Mouse (Mus musculus): Measurements from ENCODE around the gene Katnbl1.

Gene Katnbl1

DNA sequence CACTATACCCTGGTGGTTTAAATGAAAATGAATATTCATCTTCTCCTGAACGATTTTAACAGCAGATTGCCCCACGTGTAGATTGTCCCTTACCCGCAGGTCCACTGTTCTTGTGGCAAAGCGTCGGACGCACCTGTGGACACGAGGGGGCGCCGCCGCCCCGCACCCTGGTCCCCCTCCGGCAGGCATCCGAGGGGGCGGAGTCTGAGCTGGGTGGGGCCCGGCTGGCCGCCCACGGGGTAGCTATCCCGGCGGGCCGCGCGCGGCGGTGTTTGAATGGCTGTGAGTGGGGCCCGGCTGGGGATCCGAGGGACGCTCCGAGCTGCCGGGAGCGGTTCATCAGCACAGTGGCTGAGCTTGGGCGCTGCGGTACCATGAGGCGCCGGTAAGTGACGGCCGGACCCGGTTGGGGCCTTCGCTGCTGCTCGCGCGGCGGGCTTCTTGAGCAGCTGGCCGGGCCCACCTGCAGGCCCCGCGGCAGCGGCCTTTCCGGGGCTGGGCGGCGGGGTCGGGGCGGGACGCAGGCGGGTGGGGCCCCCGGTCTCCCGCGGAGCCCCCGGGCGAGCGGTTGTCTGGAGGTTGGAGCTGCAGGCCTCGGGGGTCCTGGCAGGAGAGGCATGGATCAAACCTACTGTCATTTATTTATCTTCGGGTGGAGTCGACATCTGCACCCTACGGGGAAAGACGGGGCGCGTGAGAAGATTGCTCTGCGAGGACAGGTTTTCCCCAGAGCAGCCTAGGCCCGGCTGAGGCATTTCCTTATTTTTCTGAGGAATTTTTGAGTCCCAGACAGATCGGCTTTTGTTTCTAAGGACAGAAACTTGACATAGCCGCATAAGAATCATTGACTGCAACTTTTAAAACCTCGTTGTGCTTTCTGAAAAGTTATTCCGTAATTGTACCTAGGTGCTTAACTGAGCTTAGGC lies at the start of gene Katnbl1:
TSS of gene Katnbl1 (plus strand) at position 239 of the 926 bp plus-strand sequence.
- DNase-seq, result peak; percentile 84 to 86

DNA sequence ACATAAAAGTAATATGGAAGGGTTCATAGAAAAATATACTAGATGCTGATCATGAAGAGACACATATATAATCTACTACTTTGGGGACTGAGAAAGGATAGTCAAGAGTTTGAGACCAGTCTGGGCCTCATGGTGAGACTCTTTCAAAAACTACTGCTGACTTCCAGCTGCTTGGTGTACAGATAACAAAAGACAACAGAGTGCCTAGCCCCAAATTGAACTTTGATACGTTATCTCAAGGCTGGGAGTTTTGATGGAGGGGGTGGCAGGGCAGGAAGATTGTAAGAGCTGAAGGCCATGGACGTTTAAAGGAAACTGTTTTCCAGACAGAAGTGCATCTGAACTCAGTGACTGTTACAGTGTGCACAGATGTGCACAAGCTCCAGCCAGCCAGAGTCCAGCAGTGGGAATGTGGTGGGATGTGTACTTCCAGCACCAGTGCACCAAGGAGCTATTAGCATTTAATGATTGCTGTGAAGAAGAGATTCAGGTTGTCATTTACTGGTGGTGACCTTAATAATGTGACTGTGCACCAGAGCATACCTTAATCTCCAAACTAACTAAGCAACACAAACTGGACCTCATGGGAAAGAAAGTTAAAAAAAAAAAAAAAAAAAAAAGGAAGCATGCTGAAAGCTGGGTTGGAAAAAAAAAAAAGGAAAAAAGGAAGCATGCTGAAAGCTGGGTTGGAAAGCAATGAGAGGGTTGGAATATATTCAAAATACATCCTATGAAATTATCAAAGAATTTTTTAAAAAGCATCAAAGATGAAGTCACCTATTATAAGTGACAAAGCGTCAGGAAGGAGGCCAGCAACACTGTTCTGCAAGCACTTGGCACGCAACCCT lies 46.7 kb upstream of the Katnbl1 start:
- no peak for DNase-seq

DNA sequence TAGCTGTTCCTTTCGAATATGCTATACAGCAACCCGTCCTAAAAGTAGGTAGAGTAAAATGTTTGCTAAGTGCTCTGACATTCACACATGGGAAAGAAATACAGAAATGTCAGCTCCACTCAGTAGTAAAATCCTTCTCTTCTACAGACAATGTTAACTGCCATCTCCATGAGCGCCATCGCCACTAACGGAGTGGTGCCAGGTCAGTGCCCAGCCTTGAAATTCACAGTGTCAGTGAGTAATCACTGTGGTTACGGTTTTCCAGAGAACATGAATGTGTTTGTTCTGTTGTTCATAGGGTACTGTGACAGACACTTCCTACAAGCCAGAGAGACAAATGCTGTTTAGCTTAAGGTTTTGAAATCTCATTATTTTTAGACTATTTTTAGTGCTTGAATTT lies 41.8 kb upstream of the Katnbl1 start:
- no peak for DNase-seq

DNA sequence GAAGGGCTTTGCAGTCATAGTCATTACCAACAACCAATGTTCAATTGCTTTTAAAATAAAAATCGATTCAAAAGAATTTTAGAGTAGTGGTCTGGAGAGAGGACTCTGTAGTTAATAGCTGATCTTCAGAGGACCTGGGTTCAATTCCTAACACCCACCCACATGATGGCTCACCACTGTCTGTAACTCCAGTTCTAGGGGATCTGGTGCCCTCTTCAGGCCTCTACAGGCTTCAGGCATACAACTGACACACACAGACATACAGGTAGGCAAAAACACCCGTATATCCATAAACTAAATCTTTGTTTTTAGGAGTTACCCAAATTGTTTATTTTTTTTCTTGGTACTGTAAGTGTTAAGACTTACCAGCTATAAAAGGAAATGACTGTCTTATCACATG lies 39.3 kb upstream of the Katnbl1 start:
- no peak for DNase-seq

DNA sequence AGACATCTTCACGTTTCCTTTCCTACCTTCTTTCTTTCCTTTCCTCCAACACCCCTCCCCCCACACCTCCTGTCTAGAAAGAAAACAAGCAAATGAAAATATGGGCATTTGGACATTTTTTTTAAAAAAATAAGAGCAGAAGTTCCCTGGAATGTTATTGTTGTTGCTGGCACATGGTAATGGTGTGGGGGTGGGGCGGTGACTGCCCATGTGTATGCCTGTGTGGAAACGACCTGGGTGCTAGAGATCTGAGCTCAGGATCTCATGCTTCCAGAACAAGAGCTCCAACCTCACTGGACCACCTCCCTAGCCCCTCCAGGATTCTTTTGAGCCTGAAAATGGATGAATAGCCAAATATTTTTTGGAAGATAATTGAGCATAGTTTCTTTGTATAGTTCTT lies 37.9 kb upstream of the Katnbl1 start:
- DNase-seq, result no peak

DNA sequence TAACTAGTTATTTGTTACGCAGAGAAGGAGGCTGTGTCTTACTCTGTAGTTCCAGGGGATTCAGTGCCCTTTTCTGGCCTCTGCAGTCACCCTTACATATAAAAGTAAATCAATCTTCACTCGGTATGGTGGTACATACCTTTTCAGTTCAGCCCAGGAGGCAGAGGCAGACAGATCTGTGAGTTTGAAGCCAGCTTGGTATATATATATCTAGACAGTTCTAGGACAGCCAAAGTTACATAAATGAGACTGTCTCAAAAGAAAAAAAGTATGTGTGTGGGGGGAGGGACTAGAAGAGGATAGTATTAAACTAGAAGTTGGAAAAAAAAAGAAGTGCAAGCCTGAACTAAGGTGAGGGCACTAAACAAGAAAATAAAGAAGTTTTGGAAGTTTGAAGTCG lies 30.8 kb upstream of the Katnbl1 start:
- DNase-seq, result no peak

DNA sequence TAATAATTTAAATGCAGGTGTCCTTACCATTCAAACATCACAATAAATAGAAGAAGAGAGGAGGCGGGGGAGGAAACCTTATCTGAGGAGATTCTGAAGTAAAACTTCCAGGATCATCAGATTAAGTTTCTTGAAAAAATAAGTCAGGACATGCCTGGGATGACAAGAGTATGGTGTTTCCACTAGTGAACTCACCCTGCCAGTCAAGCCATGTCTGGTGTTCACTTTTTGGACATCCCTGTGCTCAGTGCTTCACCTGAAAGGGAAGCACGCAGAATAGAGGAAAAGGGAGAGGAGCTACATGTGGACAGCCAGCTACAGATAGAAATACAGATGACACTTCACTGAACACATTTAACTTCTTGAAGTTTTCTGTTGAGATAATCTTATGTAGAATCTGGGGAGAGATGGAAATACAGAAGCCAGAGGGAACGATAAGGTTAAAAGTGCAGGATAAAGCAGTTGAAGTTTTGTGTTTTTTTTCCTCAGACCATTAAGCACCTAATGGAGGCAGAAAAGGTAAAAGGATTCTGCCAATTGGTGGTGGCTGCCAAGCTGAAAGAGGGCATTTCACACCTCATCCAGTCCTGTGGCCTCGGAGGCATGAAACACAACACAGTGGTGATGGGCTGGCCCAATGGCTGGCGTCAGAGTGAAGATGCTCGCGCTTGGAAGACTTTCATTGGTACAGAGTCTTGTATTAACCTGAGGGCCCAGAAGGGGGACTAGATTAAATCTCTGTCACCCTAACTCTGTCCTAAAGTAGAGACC lies 25.1 kb upstream of the Katnbl1 start:
- DNase-seq, result no peak

DNA sequence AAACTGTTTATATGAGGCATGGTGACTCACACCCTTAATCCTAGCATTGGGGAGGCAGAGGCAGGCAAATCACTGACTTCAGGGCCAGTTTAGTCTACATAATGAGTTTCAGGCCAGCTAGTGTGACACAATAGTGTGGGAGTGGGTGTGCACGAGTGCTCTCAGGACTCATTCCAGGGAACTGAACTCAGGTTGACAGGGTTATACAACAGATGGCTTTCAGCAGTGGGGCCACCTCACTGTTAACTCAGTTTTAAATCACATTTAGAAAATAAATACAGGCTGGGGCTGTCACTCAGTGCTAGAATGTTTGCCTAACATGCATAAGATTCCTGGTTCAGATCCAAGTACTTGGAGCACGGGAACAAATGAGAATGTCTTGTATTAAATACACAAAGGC lies 19.4 kb upstream of the Katnbl1 start:
- no peak for DNase-seq

DNA sequence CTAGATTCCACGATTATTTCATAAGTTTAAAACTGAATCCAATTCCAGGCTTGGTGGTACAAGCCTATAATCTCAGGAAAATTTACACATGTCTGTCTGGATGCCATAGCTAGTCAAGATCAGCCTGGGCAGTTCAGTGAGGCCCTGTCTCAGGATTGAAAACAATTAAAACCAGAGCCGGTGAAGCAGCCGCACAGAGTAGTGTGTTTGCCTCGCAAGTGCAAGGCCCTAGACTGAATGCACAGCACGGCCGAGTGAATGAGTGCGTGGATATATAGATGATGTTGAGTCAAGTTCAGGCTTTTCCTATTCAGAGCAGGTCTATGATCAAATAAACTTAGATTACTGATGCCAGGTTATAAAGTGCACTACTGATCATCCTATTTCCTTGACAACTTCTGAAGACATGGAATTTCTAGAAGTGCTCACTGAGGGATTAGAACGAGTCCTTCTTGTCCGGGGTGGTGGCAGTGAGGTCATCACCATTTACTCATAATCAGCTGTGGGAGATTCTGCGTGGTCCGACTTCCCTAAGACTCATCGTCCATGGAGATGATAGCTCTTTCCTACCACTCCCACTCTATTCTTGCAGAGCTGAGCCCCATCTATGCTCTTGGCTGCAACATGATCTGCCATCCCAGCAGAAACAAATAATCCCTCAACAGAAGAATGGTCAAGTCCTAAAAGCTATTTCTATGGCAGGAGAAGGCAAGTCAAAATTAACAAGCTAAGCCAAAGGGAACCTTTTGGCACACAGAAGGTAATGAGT lies 18.8 kb upstream of the Katnbl1 start:
- DNase-seq, result no peak

DNA sequence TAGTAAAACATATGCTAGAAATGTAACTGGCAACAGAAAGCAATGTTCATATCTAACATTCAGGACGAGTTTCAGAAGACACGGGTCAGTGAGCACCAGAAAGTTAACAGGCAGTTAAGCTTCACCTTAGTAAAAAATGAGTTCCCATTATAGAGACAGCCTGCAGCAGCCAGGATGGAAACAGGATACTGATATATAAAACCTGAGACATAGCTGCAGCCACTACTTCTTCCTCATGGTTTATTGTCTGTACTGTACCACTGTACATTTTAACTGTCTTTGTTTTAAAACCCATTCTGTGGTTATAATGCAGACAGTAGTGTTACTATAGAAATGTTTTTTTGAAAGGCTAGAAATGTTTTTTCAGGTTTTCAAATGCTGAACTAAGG lies 18.2 kb upstream of the Katnbl1 start:
- DNase-seq, result no peak

DNA sequence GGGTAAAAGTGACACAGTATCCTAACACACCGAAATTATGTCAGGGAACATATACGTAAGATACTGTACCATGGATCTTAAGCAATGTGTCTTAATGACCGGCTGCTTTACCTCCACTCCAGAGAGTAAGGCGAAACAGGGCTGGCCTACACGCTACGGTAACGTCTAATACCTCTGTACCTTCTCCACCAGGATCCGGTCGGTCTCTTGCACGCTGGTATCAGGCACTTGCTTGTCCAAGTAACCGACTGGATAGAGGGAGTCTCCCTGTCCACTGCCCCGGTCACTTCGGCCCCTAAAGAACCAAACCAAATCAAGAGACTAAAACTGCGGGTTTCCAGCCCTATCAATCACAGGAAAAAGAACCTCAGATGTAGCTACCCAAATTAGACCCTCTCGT lies 11.8 kb upstream of the Katnbl1 start:
- peak in 1 of 2 experiments; percentile 5 for DNase-seq

DNA sequence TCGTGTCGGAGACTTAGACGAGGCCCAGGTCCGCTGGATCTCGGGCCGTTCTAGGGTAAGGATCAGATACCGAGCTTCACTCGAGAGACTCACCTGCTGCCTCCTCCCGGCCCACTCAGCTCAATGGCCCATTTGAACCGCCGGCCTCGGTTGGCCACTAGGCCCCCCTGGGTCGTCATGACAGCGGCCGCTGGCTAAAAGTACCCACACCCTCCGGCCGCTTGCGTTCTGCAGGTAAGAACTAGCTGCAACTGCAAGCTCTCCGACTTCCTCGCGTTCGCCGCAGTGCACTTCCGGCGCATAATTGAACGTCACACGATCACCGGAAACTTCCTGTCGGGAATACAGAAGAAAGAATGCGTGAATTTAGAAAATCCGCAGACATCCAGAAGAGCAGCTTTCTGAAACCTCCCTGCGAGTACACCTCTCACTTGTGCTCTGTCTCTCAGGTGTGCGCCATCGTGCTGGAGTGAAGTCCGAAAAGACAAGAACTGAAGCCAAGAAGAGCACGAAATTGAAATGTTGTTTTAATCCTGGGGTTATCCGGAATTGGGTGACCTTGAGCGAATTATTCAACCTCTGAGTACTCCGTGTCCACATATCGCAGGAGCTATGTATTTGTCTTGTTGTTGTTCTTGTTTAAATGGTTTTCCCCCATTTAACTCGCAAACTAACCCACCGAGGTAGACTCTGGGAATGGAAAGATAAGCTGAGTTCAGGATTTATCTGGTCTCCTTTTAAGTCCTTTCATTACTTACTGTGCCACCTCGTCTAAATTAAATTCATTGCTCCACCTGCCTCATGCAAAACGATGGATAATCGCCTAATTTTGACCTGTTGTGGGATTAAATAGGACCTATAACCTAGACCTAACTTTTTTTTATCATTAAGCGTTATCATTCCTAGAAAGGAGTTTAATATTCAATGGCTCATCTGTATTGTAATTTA lies 11.0 kb upstream of the Katnbl1 start, which contains the start of gene Emc4:
TSS of gene Emc4 (minus strand) at position 302 of the 948 bp plus-strand sequence.
- peak; percentile 72 to 80 for DNase-seq

DNA sequence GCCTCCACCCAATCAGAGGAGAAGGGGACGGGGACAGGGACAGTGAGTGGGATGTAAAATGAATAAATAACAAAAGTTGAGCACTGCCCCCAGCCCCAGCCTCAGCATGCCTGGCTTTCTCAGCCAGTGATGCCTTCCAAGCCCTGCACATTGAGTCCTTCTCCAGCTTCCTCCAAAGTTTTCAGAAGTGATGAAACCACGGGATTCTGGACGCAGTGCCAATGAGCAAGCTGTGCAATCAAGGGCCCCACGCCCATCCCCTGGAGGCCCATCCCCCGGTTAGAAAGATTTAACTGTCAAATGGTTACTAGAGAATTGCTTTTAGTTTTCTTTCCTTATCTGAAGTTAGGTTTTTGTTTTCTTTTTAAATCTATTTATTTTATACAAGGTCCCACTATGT lies 9.1 kb upstream of the Katnbl1 start:
- no peak for DNase-seq

DNA sequence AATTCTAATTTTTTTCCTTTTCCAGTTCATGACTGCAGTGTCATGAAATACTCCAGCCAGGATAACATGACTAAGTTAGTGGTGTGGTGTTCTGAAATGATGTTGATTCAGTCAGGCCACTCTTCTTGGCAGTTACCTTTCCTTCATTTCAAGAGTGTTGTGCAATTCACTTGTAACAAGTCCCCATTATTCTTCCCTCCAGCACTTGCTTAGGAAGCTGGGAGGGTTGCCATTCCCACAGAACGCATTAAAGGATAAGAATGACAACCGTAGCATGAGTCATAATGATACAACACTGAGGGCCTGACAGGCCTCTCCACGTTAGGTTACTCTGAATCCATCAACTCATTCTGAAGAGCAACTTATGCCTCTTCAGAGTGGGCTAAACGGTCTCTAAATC lies 5.9 kb upstream of the Katnbl1 start:
- DNase-seq, result no peak

DNA sequence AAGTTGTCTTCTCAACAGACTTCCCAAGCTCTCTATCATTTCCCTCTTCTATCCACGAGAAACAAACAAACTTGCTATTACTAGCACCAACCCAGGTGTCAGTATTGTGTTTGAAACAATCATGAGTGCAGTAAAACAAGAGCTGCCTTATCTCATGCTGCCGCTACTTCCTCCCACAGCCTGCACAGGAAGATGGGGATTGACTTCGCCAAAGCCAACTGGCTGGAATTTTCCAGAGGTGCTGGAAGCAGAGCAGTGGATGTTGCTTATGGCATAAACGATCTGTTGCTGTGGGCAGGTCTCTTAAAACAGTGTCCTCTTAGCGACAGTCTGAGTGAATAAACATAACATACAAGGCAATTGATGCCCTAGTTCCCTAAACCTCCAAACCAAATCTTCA lies 4.4 kb upstream of the Katnbl1 start:
- DNase-seq, result no peak

DNA sequence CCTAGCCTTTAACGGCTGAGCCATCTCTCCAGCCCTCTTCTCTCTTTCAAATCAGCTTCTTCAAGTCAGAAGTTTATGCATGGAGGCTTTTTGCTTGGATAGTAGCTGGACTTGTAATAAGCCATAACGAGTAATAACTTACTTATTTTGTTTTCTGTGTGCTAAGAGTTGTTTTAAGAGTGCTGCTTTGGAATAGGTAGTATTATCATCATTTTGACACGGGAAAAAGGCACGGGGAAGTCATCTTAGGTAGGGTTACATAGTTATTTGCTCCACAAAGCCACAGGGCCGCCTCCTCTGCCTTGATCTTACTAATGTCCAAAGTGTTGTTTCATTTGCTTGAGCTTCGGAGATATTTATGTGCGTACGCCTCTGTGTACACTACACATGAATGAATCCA lies 1.1 kb downstream of the Katnbl1 start:
- DNase-seq, result no peak

DNA sequence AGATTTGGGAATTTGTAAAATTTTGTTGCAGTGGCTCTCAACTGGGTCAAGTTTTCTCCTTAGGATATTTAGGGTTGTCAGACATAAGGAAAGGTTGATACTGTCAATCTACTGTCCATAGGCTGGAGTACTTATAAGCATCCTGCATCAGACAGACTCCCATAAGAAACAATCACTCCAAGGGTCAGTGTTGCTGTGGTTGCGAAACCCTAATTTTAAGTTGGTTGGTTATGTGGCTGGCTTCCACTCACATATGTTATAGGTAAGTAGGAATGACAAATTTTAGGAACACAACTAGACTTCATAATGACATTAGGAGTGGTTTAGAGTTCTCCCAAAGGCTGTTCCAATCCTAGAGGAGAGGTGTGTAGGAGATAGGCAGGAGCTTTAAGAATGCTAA lies 2.2 kb downstream of the Katnbl1 start:
- DNase-seq, result no peak

DNA sequence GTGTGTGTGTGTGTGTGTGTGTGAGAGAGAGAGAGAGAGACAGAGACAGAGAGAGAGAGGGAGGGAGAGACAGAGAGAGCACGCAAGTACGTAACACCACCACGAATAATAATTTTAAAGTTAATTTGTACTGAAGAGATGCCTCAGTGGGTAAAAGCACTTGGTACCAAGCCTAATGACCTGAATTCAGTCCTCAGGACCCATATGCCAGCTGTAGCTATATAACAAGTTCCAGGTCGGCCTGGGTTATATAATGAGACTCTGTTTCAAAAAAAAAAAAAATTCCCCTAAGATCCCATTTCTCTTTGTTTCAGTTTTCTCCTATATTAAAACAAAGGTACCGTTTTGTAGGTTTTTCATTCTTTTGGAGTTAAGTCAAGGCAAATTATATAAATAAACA lies 11.8 kb downstream of the Katnbl1 start:
- DNase-seq, result no peak

DNA sequence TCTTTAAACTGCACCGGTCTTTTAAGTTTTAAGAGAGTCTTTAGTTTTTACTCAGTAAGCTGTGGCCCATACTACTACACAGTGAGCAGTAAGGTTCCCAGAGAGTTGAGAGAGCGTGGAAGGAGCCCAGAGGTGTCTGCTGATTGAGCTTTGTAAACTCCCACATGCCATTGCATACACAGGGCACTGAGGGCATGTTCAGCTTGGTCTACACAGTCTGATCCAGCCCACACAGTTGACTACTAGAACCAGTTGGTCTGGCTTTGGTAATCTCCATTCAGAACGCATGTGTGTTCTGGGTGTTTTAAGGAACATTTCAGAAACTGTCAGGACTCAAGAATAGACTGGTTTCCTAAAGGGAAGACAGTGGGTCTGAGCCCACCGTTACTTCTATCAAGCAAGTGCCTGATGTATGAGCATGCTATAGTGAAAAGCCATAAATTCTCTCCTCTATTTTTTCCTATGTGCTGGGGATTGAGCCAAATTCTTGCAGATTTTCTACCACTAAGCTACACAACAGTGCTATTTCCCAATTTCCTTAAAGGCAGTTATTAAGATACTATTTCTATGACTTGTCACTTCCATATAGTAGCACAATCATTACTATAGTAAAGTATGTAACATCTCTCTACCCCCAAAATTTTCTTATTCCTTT lies 12.5 kb downstream of the Katnbl1 start:
- DNase-seq, result no peak

DNA sequence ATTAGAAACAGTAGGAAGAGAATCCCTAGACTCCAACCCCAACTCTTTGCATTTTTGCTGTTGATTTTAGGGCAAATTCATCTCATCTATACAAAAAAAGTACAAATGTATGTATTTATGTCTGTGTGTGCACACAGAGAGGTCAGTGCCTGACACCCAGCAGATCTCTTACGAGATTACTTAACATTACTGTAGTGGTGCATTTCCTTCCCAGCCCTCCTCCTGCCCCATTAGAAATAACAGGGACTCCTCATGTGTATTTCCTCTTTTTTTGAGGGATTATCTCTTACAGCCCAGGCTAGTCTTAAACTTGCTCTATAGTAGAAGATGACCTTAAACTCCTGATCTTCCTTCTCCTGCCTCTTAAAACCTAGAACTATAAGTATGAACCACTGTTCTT lies 13.7 kb downstream of the Katnbl1 start:
- DNase-seq, result no peak

DNA sequence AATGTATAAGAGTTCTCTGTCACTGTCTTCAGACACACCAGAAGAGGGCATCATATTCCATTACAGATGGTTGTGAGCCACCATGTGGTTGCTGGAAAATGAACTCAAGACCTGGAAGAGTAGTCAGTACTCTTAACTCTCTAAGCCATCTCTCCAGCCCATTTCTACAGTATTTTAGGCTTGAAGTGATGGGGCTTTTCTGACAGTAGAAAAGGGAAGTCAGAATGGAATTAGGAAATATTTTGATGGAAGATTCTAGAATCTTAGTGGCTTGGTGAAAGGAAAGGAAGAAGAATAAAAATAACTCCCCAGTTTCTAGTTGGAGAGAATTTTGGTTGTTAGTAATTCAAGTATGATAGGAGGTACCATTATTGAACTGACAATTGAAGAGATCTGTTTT lies 14.9 kb downstream of the Katnbl1 start:
- no peak for DNase-seq

Data from thymus, adult 18-20 months (tissue).